Mouse (Mus musculus) liver, embryonic 13.5 days (tissue): ENCODE results near the gene Sik3. TPM values are rescaled to one million over a fixed set of nuclear protein-coding genes. Genes with fewer than 3 reads are reported as not detected.

Experiments
- ATAC-seq: fragments of 200-750 bp; cut with Nextera tagmentation; 2 replicates; pipeline ENCODE4 v1.8.0; 2017; ENCODE audit warnings: low read depth, mild to moderate bottlenecking, moderate number of reproducible peaks, moderate library complexity
- DNase-seq: peaks from one replicate; pipeline ENCODE4 v3.0.0; 2022
- H3K27ac ChIP-seq: fragments of 300-500 bp; sonication (generic); 2 replicates; pipeline ENCODE4 v1.5.1; 2015; ENCODE audit warnings: moderate library complexity, mild to moderate bottlenecking, inconsistent platforms
- H3K27me3 ChIP-seq: fragments of 300-500 bp; sonication (generic); 2 replicates; pipeline ENCODE4 v1.6.1; 2015; ENCODE audit warnings: mild to moderate bottlenecking, inconsistent platforms
- H3K36me3 ChIP-seq: fragments of 300-500 bp; sonication (generic); 2 replicates; pipeline ENCODE4 v1.6.1; 2015; ENCODE audit warnings: mild to moderate bottlenecking, inconsistent platforms
- H3K4me1 ChIP-seq: fragments of 300-500 bp; sonication (generic); replicated peaks from 2 replicates; pipeline ENCODE4 v1.6.1; 2015; ENCODE audit warnings: inconsistent platforms
- H3K4me2 ChIP-seq: fragments of 300-500 bp; sonication (generic); 2 replicates; pipeline ENCODE4 v1.6.1; 2015; ENCODE audit warnings: inconsistent platforms, mild to moderate bottlenecking, moderate library complexity
- H3K4me3 ChIP-seq: fragments of 300-500 bp; sonication (generic); replicated peaks from 2 replicates; pipeline ENCODE4 v1.5.1; 2015; ENCODE audit warnings: mild to moderate bottlenecking, inconsistent platforms
- H3K9ac ChIP-seq: fragments of 300-500 bp; sonication (generic); 2 replicates; pipeline ENCODE4 v1.6.1; 2015; ENCODE audit warnings: mild to moderate bottlenecking, inconsistent platforms
- H3K9me3 ChIP-seq: fragments of 300-500 bp; sonication (generic); replicated peaks from 2 replicates; pipeline ENCODE4 v1.6.1; 2016; ENCODE audit warnings: inconsistent platforms
- WGBS: fragments of 180-500 bp; shearing (Covaris S2); methylation state at CpG from one replicate; pipeline ENCODE4 v1.1.7; 2015; ENCODE audit not compliant: insufficient replicate concordance; 5-methylcytosine and 5-hydroxymethylcytosine counted together
- polyA plus RNA-seq: library from polyadenylated mRNA; unstranded; fragments of >200 nt; fragmentation: Nextera tagmentation; extraction: Ambion mirVana; gene quantifications from 2 replicates; pipeline ENCODE4 v1.2.1, GENCODE M21; 2015

Sik3 gene
- polyA plus RNA-seq, 1 experiment from 2014 or later, result 2.8 TPM

- Histone ChIP-seq H3K36me3 (no peaks in the 10 kb centered on the region), H3K4me2 (no peak overlapping the region), H3K9ac (no peak overlapping the region), H3K27me3 (no peaks in the 10 kb centered on the region; the same call in 1 of the 2 replicates), H3K4me3 (no peak overlapping the region), H3K4me1 (0 out of 2 replicates have a peak, but pooled peaks cover 4% of the 10 kb centered on the region), H3K9me3 (no peaks in the 10 kb centered on the region), H3K27ac (no peak overlapping the region)
- DNase-seq, result no peak
- ATAC-seq, result no peak
- 70% methylated on average over 7 of the region's 7 CpGs for WGBS
Measured at GRCm38 (mm10) chr9:46256177-46256576, 243.6 kb downstream of the Sik3 start.

DNA sequence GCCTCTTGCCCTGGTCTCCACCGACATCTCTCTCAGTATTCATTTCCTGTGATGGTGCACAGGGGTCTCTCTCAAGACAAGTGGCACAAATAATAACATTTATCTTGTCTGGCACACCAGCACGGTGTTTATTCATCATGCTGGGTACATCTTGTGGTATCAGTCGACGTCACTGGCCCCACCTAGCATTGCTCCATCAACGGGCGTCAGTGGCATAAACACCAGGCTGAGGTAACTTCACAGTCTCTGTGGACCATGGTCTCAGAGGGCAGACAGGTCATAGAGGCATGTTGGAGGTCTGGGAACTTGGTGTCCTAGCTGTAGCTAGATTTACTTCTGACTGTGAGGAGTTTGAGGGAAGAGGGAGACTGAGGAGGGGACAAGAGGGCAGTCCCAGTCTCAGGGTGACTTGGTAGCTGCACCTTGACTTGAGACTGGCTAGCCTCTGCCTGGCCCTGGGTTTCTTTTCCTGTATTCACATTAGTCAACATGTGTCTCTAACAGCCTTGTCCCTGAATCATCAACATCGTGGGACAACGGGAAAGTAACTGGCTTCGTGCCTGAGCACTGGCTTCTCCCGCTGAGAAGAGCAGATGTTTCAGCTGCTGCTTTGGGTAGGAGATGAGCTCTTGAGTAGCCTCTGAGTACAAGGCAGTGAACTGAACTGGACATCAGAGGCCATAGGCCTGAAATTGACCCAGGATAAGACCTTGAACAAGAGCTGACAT lies 244.2 kb downstream of the Sik3 start:
- H3K9ac ChIP-seq, result no peak overlapping the region
- H3K27ac ChIP-seq, result no peak overlapping the region

DNA sequence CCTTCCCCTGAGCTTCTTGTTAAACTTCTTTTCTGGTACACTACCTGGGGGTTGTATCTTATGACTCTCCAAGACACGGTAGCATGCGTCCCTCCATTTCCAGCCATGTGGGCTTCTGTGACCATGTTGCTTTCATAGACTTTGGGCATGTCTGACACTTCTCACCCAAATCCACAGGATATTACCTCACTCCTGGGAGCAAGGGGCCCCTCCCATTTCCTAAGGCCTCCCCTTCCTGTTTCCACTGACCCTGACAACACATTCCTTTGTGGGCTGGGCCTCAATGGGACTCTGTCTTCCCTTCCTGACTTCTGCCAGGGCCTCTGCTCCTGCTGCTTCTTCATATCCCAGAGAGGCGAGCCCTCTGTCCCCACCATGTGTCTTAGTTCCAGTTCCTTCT lies 244.9 kb downstream of the Sik3 start:
- no peaks in the 10 kb centered on the region for H3K36me3 ChIP-seq
- 54% methylated on average over 3 of the region's 3 CpGs for WGBS
- 0 out of 2 replicates have a peak, but pooled peaks cover 4% of the 10 kb centered on the region for H3K4me1 ChIP-seq
- no peaks in the 10 kb centered on the region; the same call in 1 of the 2 replicates for H3K27me3 ChIP-seq
- H3K9ac ChIP-seq, result no peak overlapping the region
- H3K9me3 ChIP-seq, result no peaks in the 10 kb centered on the region
- no peak for ATAC-seq
- H3K4me2 ChIP-seq, result no peak overlapping the region
- no peak overlapping the region for H3K4me3 ChIP-seq
- no peak for DNase-seq
- H3K27ac ChIP-seq, result no peak overlapping the region

More for the DNA sequence above, 244.2 kb downstream of the Sik3 start:
- no peak for DNase-seq
- ATAC-seq, result no peak
- Histone ChIP-seq H3K27me3 (no peaks in the 10 kb centered on the region; the same call in 1 of the 2 replicates), H3K9me3 (no peaks in the 10 kb centered on the region), H3K4me2 (no peak overlapping the region), H3K4me1 (0 out of 2 replicates have a peak, but pooled peaks cover 4% of the 10 kb centered on the region), H3K4me3 (no peak overlapping the region), H3K36me3 (no peaks in the 10 kb centered on the region)
- WGBS, result 64% methylated on average over 10 of the region's 10 CpGs

GRCm38 (mm10) chr9:46259111-46259510 lies 246.5 kb downstream of the Sik3 start:
- Histone ChIP-seq H3K4me1 (0 out of 2 replicates have a peak, but pooled peaks cover 4% of the 10 kb centered on the region), H3K4me3 (no peak overlapping the region), H3K9ac (no peak overlapping the region), H3K9me3 (no peaks in the 10 kb centered on the region), H3K27me3 (no peaks in the 10 kb centered on the region), H3K27ac (no peak overlapping the region), H3K4me2 (no peak overlapping the region), H3K36me3 (no peaks in the 10 kb centered on the region)
- ATAC-seq (no peak), DNase-seq (no peak)
- 73% methylated on average over 6 of the region's 6 CpGs for WGBS

DNA sequence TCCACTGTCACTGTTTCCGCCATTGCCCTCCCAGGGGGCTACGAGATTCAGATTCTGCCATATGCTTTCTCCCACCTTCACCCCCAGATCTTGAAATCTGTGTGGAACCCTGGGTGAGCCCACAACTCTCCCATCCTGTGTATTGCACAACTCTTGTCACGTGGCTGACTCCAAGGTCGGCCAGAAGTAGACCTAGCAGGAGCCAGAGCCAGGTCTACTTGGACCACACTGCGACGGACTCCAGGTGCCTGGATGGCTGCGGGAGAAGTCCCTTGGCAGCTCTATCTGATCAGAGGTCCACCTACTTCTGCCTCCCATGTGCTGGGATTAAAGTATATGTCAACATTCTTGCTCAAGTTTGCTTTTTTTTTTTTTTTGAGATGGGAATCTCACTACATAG lies 248.5 kb downstream of the Sik3 start:
- Histone ChIP-seq H3K27me3 (no peaks in the 10 kb centered on the region), H3K9me3 (no peaks in the 10 kb centered on the region), H3K4me1 (0 out of 2 replicates have a peak, but pooled peaks cover 4% of the 10 kb centered on the region), H3K9ac (no peak overlapping the region), H3K4me3 (no peak overlapping the region), H3K36me3 (no peaks in the 10 kb centered on the region), H3K27ac (no peak overlapping the region), H3K4me2 (no peak overlapping the region)
- DNase-seq, result no peak
- WGBS, result 64% methylated on average over 7 of the region's 7 CpGs
- ATAC-seq, result no peak

DNA sequence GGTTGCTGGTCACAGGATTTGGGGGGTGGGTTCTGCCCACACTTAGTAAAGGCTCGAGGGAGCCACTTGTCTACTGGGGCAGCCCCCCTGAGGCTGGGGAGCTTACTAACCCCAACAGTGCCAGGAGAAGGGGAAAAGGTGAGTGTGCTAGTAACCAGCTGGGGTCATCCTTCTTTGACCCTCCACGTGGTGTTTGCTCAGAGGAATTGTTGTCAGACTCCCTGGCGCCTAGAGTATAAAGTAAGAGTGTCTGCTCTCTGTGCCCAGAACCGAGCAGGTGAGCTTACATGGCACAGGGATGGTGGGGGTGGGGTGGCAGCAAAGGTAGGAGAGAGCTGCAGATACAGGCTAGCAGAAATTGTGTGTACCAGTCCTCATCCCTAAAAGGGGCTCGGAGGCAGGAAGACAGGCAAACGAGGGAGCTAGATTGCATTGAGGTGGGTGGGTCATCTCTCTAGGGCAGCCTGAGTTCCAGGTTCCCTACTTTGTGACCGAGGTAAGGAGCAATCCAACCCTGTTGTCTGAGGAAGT lies 255.8 kb downstream of the Sik3 start, which contains the start of gene Apoa5:
Gene Apoa5 (plus strand): TSS at position 291 of the 531 bp plus-strand sequence.
- no peak within 1 kb of the TSS for H3K4me2 ChIP-seq
- no peak within 1 kb of the TSS for H3K4me3 ChIP-seq
- ATAC-seq (no peak), DNase-seq (no peak)
- no peaks in the 10 kb centered on the region for H3K9me3 ChIP-seq
- peaks cover 23% of the 10 kb centered on the region for H3K27me3 ChIP-seq
- no peaks in the 10 kb centered on the region for H3K36me3 ChIP-seq
- no peak within 1 kb of the TSS for H3K27ac ChIP-seq
- peaks cover 18% of the 10 kb centered on the region for H3K4me1 ChIP-seq
- 35% methylated on average over 7 of the region's 7 CpGs for WGBS
- no peak within 1 kb of the TSS for H3K9ac ChIP-seq

DNA sequence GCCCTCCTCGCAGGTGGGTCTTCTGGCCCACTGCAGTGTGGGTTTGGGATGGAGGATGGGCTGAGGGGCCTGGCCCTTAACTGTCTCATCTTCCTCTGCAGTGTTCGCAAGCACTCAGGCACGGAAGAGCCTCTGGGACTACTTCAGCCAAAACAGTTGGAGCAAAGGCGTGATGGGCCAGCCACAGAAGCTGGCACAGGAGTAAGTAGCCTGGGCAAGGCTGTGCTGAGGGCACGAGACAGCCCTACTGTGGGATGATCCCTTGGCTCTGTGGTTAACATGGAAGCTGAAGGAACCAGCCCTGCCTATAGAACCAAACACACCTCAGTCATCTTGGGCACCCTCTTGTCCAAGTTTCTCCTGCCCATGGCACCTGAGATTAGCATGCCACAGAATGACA lies 256.5 kb downstream of the Sik3 start:
- peaks cover 23% of the 10 kb centered on the region for H3K27me3 ChIP-seq
- WGBS, result 67% methylated on average over 5 of the region's 5 CpGs
- peaks cover 25% of the 10 kb centered on the region for H3K4me1 ChIP-seq
- no peak overlapping the region for H3K9ac ChIP-seq
- ATAC-seq, result no peak
- no peak overlapping the region for H3K4me3 ChIP-seq
- no peak overlapping the region for H3K27ac ChIP-seq
- no peaks in the 10 kb centered on the region for H3K9me3 ChIP-seq
- no peaks in the 10 kb centered on the region for H3K36me3 ChIP-seq
- H3K4me2 ChIP-seq, result no peak overlapping the region
- DNase-seq, result no peak

DNA sequence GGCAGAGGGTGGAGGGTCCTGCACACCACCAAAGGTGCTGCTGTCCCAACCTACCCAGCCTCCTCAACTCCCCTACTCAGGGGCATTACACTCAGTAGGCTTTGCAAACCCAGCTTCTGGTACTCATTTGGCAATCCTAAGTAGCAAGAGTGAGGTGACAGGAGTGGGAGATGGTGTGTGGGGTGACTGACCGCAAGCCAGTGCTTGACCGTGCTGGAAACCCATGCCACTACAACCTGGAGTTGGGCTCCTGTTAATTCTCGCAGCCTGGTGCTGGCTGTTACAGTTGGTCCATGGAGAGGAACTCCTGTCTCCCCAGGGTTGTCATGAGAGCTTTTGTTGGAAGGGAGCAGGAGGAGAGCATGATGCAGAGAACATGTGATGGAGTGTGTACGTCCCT lies 258.2 kb downstream of the Sik3 start:
- DNase-seq (no peak), ATAC-seq (no peak)
- Histone ChIP-seq H3K36me3 (peaks cover 15% of the 10 kb centered on the region), H3K4me2 (no peak overlapping the region), H3K27me3 (peaks cover 23% of the 10 kb centered on the region), H3K27ac (no peak overlapping the region), H3K9ac (no peak overlapping the region), H3K9me3 (no peaks in the 10 kb centered on the region), H3K4me3 (no peak overlapping the region), H3K4me1 (peaks cover 32% of the 10 kb centered on the region)
- 86% methylated on average over 4 of the region's 4 CpGs for WGBS

DNA sequence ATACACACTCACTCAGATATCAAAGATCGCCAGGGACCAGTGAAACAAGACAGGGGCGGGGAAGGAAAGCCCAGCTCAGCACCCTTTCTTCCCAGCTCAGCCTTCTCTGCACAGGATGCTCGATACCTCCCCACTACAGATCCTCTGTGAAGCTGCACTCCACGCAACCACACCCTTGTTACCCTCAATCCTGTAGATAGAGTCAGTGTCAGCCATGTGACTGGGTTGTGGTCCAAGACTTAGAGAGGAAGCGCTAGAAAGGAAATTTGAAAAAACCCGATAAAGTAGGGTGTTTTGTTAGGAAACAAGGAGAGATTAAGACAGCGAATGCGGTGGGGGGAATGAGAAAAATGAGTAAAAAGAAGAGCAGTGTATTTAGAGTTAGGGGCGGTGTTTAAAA lies 259.4 kb downstream of the Sik3 start:
- H3K27me3 ChIP-seq, result peaks cover 23% of the 10 kb centered on the region
- peak overlapping the region; percentile 91 for H3K4me3 ChIP-seq
- H3K27ac ChIP-seq, result peak overlapping the region; percentile 67; the same call in 1 of the 2 replicates
- ATAC-seq, result no peak
- peak; percentile 10 for DNase-seq
- peak overlapping the region; percentile 89 for H3K4me2 ChIP-seq
- 30% methylated on average over 9 of the region's 9 CpGs for WGBS
- peak overlapping the region; percentile 85; the same call in 1 of the 2 replicates for H3K9ac ChIP-seq
- H3K4me1 ChIP-seq, result peaks cover 32% of the 10 kb centered on the region
- H3K9me3 ChIP-seq, result no peaks in the 10 kb centered on the region
- H3K36me3 ChIP-seq, result peaks cover 28% of the 10 kb centered on the region

GRCm38 (mm10) chr9:46272677-46273454 lies 260.2 kb downstream of the Sik3 start, which contains the start of gene Zpr1:
Gene Zpr1 (plus strand): TSS chr9:46273064.
- Histone ChIP-seq H3K9me3 (no peaks in the 10 kb centered on the region), H3K9ac (peak within 1 kb of the TSS; percentile 85), H3K27me3 (peaks cover 23% of the 10 kb centered on the region), H3K4me2 (peak within 1 kb of the TSS; percentile 89), H3K27ac (peak within 1 kb of the TSS; percentile 69), H3K4me1 (peaks cover 32% of the 10 kb centered on the region), H3K36me3 (peaks cover 36% of the 10 kb centered on the region), H3K4me3 (peak within 1 kb of the TSS; percentile 91)
- peak; percentile 90 for ATAC-seq
- WGBS, result 4% methylated on average over 41 of the region's 45 CpGs
- peak; percentile 83 for DNase-seq
